Mouse (Mus musculus): Measurements from ENCODE around the gene Zdhhc22.

Zdhhc22 gene

DNA sequence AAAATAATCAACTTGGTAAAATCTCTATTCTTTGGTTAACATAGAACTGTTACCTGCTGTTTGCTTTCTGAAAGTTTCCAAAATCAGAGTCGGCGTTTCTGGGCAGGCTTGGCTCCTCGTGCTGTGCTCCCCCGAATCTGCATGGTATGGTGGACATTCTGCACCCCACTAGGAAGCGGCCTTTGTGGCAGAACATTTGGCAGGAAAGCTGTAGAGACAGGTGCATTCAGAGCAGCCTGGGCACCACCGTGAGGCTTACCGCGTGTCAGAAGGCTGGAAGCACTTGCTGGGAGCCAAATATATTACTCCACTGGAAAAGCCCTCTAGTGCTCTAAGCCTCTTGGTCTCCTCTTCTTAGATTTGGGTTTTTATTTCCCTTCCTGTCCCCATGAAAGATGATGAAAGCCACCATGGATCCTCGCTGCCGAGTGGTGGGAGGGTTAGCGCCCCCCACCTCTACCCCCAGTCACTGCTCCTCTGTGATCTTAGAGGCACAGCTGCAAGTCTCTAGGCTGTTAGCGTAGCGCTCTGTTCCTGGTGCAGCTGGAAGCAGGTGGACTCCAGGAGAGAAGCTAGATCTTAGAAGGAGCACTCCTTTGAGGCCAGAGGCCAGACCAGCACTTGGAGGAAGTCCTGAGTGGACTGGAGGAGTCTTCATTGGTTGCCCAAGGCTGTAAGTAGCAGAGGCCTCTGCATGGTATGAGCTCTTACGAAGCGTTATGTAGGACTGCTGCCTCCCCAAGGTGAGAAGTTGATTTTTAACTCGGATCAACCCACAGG lies 25.8 kb downstream of the Zdhhc22 start:
- no peak for DNase-seq (ENCODE audit: extremely low spot score, low spot score)

DNA sequence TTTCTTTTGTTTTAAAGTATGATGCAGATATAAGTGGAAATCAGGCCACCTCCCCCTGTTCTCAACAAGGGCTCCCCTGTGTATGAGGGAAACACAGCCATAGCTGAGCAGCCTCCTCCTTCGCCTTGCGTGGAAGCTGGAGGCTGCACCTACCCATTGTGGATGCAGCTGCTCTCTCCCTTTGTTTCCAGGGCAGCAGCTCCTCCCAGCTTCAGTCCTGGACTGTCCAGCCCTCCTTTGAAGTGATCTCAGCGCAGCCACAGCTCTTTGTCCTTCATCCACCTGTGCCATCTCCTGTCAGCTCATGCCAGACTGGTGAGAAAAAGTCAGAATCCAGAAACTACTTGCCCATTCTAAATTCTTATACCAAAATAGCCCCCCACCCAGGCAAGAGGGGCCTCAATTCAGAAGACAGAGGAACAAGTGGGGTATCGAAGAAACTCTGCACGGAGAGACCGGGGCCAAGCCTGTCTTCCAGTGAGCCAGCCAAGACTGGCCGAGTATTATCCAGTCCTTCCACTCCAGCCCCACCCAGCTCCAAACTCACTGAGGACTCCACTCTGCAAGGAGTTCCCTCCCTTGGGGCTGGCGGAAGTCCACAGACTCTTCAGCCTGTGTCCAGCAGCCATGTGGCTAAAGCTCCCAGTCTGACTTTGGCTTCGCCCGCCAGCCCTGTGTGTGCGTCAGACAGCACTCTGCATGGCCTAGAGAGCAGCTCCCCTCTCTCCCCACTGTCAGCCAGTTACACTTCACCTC lies 28.5 kb downstream of the Zdhhc22 start:
- no peak for DNase-seq (ENCODE audit: extremely low spot score, low spot score)

DNA sequence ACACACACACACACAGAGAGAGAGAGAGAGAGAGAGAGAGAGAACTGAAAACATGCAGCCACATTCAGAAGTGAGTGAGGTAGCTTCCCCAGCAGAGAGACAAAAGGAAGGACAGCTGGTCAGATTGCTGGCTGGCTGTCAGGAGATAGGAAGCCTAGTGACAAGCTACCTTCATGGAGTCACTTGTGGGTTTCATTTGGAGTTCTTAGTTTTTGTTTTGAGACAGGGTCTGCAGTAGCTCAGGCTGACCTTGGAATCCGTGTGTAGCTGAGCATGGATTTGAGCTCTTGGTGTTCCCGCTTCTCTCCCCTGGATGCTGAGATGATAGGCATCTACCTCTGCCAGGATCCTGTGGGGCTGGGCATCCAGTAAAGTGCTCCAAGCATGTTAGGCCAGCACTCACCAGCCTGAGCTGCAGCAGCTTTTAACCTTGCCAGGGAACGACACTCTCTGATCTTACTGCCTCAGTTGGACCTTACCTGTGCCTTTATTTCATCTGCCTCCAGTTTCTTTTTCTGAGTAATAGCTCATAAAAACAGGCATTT lies 29.4 kb downstream of the Zdhhc22 start:
- no peak for DNase-seq (ENCODE audit: extremely low spot score, low spot score)

DNA sequence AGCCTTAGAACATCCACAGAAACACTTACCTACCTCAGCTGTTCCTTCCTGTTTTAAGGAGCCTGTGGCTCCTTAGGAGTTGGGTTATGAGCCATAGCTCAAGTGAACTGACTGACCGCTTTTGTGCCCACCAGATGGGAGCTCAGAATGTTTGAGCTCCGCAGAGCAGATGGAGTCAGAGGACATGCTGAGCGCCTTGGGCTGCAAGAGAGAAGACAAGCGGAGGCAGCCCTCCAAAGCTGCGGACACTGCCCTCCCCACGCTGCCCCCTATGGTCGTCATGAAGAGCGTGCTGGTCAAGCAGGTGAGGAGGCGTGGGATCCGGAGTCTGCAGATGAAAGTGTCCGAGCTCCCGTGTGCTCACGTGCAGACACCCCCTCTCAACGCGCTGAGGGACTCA lies 30.1 kb downstream of the Zdhhc22 start:
- DNase-seq (ENCODE audit: extremely low spot score, low spot score) = no peak

DNA sequence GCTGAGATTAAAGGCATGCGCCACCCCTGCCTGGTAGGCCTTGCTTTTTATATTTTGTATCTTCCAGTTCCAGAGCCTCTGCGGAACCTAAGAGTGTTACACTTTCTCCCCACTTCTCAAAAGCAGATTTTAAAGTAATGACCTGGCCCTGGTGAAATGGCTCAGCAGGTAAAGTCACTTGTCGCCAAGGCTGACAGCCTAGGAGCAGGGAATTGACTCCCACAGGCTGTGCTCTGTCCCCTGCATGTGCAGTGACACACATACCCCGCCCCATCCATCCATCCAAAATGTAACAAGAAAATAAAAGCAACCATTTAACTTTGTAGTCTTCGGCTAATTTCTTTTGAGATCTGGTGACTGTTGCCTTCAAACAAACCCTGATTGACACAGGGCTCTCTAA lies 30.6 kb downstream of the Zdhhc22 start:
- no peak for DNase-seq (ENCODE audit: extremely low spot score, low spot score)

DNA sequence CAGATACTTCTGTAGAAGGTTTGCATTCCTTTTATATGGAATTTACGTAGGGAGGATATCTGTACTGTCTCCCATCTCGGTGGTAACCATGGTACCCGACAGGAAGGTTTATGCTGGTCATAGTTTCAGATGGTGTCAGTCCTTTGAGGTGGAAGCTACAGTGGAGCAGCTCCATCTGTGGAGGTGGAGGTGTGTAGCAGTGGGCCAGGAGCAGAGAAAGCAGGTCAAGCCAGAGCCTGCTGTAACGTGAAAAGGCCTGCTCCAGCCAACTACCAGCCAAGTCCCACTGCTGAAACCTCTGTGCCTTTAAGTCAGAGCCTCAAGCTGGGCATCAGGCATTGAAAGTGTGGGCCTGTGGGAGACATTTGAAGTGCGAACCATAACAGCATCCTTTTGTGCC lies 31.7 kb downstream of the Zdhhc22 start:
- no peak for DNase-seq (ENCODE audit: extremely low spot score, low spot score)

DNA sequence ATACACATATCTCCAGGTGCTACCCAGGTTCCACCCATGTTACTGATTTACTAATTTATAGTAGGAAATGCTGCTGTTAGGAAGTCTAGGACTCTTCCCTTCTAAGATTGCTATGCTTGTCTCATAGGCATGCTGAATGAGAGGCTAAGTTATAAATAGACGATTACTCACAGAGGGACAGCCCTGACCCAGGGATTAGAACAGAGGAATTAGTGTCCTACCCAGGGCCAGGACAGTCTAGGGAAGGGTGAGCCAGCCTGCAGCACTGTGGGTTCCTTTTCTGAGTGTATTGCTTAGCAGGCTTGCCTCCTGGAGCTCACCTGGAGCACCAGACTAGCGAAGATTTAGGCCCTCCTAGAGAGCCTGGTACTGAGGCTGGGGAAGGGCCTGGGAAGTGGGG lies 34.3 kb downstream of the Zdhhc22 start:
- DNase-seq (ENCODE audit: extremely low spot score, low spot score) = no peak

DNA sequence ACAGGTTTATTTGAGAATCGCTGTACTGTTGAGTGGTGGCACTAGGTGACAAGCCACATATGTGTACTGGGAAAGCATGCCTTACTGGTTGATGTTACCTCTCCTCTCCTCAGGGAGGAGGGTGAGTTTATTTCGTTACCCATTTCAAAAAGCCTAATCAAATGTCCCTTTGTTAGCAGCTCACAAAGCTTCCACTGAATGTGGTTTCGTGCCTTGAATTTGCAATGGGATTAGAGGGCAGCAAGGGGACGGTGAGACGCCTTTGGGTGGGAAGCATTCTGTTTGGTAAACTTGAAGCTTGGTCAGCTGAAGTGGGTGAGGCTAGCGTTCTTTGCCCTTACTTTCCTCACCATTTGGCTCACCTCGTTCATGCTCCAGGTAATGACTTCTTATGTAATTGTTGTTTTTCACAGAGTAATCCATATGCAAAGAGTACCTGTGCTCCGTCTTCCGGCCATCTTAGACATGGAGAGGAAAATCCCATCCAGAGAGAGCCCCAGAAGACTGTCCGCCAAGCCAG lies 37.8 kb downstream of the Zdhhc22 start:
- no peak for DNase-seq (ENCODE audit: extremely low spot score, low spot score)

DNA sequence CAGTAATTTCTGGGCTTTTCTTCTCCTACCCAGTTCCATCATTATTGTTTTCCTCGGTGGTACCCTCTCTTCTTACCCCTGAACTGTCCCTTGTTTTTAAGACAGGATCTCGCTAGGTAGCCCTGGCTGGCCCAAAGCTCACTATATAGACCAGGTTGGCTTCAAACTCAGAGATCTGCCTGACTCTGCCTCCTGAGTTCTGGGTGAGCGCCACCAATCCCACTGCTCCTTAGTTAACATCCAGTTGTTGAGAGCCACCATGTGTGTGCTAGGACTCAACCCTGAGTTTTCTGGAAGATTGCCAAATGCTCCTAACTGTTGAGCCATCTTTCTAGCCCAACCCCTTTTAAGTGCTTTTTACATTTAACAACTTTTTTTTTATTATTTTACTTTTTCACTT lies 39.3 kb downstream of the Zdhhc22 start:
- DNase-seq (ENCODE audit: extremely low spot score, low spot score) = no peak

DNA sequence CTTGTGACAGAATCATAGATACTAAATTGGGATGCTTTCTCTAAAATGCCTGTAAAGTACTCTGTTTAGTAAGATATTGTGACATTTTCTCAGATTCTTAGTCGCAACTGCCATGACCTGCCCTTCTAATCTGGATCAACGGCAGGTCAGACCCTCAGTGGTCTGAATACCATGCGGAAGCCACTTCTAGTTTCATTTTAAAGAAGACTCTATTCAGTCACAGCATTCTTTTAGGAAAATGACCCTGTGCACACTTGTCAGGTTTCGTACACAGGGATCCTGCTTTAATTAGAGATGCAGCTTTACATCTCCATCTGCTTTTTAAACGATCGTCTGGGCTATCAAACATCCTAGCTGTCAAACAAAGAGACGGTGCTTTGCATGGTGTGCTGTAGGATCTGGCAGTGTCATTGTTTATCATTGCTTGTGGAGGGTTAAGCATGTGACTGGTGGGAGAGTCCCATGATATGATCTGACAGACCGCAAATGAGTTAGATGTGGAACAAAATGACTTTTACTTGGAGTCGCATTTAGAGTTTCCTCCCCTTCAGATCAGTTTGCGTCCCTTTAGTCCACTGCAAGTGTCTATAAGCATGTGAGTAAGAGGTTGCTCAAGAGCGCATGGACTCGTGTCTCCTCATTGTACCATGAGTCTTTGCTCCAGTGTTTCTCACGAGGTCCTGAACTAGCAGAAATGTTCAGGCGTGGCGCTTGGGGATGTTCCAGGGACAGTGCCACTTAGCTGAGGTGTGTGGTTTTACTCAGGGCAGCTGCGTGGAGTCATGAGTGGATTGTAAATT lies 39.9 kb downstream of the Zdhhc22 start:
- DNase-seq (ENCODE audit: extremely low spot score, low spot score) = no peak

DNA sequence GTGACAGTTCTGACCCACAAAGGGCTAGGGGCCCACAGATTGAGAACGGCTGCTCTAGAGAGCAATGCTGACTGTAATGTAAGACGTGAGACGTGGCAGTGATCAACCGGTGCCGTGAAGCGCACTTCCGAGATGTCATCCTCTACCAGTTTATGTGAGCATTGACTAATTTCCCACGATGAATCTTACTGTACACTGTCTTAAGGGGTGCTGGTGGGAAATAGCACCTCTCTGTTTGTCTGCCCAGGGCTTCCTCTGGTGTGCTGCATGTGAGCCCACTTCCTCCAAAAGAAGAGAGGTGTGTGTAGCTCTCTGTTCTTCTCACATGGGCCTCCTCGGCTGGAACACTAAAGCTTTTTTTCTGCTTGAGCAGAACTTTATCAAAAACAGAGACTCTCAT lies 40.7 kb downstream of the Zdhhc22 start:
- no peak for DNase-seq (ENCODE audit: extremely low spot score, low spot score)

DNA sequence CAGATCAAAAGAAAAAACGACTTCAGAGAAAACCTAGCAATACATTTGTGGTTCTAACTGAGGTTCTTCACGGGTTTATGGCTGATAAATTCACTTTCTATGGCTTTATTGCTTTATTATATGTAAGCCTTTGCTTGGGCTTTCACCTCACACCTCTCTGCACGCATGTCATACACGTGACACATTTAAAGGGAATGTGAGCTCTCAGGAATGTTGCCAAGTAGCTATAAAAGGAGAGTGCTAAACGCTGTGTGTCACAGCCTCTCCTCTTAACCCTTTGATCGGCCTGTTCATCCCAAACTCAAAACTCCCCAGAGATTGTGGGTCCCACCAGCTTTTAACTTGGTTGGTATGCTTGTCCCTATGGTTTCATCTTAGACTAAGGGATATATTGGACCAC lies 41.6 kb downstream of the Zdhhc22 start:
- no peak for DNase-seq (ENCODE audit: extremely low spot score, low spot score)

DNA sequence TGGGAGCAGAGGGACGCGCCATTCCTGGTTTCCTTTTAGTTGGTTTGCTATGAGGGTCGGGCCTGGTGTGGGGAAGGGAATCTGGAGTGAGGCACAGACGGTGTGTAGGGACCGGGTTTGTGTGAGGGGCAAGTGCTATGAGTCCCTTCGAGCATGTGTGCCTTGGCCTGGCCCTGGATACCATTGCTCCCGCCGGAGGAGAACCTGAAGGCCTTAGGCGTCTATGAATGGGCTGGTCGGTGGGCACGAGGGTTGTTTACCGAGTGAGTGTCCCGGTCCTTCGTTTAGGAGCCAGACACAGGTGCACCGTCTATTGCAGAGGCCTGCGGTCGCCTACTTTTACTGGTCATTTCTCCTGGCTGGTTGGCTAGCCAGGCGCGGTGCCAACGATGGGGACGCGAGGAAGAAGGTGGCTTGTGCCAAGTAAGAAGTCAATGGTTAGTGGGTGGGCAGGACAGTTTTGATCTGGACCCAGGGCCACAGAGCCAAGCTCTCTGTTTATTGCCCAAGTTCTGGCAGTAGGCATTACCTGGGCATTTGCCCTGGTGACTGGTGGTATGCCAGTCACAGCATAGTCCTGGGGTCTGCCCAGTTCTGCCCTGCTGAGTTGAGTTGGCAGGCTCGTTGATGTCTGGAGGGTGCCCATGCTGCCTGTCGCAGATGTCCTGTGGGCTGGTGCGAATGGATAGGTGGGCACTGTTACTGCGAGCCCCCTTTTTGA lies 42.4 kb downstream of the Zdhhc22 start:
- DNase-seq (ENCODE audit: extremely low spot score, low spot score) = no peak

DNA sequence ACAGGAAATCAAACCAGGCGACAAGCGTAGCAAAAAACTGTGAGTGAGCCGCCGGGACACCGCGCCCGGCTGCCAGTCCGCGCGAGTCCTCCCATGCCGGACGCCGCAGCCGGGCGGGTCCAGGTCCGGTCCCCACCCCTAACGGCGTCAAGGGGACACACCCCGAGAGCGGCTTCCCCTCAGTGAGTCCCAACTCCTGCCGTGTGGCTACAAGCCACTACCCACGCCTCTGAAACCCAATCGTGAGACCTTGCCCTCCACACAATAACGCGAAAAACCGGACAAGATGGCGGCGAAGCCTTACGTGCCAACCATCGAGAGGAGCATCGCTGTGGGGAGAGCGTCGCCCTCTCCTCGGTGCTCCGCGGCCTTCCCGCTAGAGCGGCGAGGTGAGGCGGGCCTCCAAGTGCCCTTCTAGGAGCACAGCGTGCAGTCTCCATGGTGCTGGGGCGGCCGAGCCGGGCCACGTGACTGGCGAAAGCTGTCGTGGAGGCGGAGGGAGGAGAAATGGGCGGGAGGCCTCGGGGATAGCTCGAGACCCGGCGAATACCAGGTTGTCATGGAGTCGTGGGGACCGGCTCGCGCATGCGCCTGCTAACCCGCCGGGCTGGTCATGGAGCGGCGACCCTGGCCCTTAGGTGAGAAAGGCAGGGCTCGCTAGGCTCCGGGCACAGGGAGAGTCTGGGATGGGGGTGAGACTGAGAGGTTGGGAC lies 43.2 kb downstream of the Zdhhc22 start, which contains the start of gene Cipc:
TSS of gene Cipc (plus strand) at position 182 of the 713 bp plus-strand sequence.
- DNase-seq (ENCODE audit: extremely low spot score, low spot score) = peak; percentile 98

DNA sequence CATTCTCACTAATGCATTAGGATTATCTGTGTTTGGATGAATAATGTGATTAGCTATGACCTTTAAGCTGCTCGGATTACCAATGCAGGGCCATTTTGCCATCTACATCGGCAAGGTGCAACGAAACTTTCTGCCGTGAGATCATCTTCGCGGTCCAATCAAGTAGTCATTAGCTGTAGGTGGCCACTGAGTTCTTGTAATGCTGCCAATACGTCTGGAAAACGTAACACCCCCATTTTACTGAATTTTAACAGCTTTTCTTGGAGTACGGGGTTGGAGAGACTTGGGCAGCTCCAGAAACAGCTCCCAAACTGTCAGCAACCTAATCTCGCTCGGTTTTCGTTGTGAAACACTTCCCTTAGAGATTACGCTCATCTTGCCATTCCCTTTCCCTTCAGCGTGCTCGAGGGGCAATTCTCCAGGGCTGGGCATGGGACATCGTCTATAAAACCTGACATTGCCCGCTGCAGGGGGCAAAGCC lies 43.9 kb downstream of the Zdhhc22 start:
- peak; percentile 47 for DNase-seq (ENCODE audit: extremely low spot score, low spot score)

DNA sequence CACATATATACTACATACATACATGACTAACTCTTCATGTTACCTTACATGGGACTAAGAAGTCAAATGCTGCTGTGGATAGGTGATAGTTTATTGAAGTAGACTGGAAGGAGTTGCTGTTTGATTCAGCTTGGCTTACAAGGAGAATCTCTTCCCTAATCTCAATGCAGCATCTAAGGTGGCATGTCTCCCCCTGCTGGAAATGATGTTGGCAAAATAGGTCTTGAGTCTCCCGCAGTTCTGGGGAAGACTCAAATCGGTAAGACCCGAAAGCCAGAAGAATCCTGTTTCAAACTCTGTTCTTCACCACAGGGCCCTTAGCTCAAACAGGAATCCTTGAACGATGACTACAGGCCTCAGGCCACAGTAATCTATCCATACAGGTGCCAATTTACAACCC lies 45.1 kb downstream of the Zdhhc22 start:
- peak; percentile 57 for DNase-seq (ENCODE audit: extremely low spot score, low spot score)

DNA sequence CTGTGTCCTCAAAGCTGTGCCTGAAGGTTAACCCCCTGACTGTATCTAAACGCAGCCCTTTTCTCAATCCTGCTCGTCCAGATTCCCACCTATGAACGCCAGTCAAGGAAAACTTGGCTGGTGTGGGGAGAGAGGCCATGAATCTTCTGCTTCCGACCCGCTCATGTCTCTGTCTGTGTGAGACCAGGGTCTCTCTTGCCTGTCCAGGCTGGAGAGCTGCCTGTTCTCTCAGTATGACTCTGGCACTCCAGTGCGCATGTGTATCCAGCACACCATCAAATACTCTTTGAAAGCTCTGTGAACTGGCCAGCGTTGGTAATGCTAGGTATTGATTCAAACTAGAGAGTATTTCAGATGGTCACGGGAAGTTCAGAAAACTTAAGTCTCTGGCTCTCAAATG lies 46.8 kb downstream of the Zdhhc22 start:
- no peak for DNase-seq (ENCODE audit: extremely low spot score, low spot score)

DNA sequence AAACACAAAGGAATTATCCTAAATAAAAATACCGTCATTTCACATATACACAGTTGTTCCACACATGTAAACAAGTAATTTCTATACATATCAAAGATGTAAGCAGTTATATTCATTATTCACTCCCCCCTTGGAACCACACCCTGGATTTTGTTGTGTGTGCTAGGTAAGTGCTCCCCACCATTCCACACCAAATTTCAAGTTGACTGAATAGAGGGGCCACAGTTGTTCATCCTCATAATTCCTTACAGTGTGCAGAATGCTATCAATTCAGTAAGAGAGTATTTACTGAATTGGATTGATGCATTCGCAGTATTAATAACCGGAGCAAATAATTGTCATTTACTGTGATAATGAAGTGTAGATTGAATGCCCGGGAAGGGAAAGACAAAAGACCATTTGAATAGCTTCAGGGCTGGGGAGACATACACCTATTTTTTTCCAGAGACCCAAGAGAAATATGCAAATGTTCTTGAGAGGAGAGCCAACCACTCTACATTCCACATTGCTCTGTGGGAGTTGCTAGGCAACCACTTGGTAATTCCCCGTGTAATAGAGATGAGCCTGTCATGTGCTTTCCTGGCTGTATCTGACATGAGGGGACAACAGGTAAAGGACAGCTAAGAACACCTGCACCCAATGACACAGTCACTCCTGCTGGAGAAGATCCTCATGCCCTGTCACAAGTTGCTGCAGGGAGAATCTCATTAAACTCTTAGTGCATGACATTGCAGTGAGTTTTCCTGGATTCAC lies 48.3 kb downstream of the Zdhhc22 start:
- peak; percentile 33 for DNase-seq (ENCODE audit: extremely low spot score, low spot score)

DNA sequence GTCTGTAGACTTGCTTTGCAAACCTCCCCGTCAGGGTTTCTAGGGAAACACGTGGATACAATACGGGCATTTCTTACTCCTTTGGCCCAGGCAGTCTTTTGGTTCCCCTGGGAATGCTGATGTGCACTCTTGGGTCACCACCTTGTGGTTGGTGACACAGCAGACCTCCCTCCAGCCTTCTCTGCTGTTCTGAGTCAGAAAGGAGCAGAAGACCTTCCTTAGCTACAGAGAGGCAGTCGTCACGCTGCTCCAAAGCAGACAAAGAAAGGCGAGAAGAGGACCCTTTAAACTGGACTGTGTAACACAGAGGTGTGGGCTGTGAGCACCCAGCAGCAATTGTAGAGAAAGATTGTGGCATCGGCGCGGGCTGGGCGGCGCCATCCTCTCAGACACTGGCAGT lies 49.1 kb downstream of the Zdhhc22 start:
- no peak for DNase-seq (ENCODE audit: extremely low spot score, low spot score)

Measured in neural tube, embryonic 10.5 days (tissue).